Mouse (Mus musculus) T-helper 17 cell (primary cell): ENCODE results near the gene Il20ra.

ENCODE experiments used
- in situ Hi-C, 2 experiments: fragments of 300-600 bp; cut with MboI, MseI; formaldehyde crosslinking; loops; 1 replicate in 1 of 2; 2 replicates in 1 of 2; pipeline ENCODE4 v1.15.1; 2025; ENCODE audit warnings: high pct_unique_total_duplicates in 2 of 2

Gene Il20ra

DNA sequence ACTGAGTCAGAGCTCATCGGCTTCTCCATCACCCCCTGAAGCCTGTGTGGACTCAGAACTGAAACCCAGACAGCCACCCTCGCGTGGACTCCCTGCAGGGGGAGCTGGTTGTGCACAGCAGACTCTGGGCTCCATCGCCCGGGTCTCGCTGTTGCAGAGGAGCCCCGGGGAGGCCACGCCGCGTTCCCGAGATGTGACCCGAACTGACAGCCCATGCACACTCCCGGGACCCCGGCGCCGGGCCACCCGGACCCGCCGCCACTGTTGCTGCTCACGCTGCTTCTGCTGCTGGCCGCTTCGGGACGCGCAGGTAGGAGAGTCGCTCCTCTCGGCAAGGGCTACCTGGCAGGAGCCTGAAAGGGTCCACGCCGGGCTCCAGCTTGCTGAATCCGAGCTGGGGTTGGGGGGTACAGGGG, at the start of gene Il20ra:
Gene Il20ra (plus strand): TSS at position 150 of the 416 bp plus-strand sequence.
- in situ Hi-C loops, result loop anchor here (5.0 to 10.0 kb wide), 3 partner anchors 100 to 422 kb away; no protein-coding TSS in a partner anchor

DNA sequence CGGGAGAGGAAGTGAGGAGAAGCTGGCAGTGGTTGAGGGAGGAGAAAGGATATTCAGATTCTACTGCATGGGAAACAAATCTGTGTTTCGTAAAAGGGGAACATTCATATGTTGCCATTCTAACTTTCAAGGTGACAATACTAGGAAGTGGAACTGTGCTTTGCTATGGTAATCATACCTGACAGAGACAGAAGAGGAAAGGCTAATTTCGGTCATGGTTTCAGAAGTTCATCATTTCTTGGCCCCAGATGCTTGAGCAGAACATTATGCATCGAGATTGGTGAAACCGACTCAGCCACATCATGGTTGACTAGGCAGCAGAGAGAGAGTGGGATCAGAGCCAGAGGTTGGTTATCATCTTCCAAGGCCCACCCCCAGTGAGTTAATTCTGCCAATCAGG, 43.4 kb upstream of the Il20ra start:
- in situ Hi-C loops, result loop anchor here in 1 of 2 experiments (5.0 kb wide), 1 partner anchor 47 kb away; the partner anchor contains the start of gene Il22ra2

DNA sequence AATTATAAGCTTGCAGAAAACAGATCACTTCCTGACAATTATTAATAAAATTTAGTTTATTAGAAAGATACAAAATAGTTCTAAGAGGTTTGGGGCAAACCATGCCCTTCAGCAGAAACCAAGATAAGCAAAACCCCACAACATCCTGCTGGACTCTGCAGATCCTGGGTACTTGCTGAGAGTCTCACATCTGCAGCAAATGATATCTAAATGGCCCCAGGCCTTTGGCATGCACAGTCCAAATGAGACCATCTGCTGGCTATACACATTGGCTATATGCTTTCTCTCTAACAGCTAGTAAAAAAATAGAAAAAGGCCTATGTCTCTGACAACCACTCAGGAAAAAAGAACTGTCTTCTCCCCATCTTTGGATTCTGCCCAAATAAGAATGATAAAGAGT, 40.4 kb upstream of the Il20ra start:
- in situ Hi-C loops, result no loop called here

DNA sequence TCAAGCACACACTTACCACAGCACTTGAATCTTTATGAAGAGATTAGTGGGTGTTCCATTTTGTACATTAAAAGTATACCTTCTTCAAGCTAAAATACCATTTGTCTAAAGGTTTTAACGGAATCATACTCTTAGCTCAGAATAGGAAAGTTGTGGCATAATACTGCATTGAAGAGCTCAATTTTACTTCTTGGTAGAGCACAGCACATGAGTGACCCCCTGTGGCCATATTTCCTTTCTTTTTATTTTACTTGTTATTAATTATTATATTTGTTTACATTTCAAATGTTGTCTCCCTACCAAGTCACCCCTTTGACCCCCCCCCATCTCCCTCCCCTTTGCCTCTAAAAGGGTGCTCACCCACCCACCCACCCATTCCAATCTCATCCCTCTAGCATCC, 39.2 kb upstream of the Il20ra start:
- in situ Hi-C loops, result no loop called here

DNA sequence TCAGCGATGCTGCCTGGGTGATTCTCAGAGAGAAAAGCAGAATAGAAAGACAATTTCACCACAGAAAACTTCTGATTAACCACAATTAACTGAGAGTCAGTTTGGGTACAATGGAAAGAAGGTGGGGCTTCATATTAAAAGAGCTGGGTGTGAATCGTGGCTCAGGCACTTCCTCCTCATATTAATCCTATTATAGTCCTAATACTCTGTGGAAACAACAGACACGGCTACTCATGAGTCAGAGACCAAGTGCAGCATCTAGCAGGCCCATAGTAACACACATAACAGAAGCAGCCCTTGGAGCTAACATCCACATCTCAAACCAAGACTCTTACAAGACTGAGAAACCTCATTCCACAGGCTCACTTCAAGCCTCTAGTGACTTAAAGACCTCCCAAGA, 24.7 kb upstream of the Il20ra start:
- in situ Hi-C loops, result loop anchor here in 1 of 2 experiments (25.0 kb wide), 1 partner anchor 425 kb away; no protein-coding TSS in a partner anchor

DNA sequence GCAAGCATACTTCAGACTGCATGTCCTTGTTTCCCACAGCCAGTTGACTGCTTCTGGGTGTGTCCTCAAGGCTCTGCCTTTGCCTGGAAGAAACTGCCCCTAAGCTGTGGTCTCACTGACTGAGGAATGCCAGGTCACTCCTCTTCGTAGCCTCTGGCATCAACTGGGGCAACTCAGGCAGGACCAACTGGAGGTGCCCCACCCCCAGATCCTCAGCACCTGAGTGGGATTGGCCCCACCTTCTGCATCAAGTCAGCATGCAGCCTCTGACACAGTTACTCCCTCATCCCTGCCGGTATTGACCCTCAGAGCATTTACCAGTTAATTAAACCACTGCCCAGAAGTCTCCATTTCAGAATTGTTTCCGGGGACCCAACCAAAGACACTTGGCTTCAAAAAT, 21.1 kb upstream of the Il20ra start:
- in situ Hi-C loops, result loop anchor here (5.0 to 25.0 kb wide), 5 partner anchors 166 to 456 kb away; no protein-coding TSS in a partner anchor

DNA sequence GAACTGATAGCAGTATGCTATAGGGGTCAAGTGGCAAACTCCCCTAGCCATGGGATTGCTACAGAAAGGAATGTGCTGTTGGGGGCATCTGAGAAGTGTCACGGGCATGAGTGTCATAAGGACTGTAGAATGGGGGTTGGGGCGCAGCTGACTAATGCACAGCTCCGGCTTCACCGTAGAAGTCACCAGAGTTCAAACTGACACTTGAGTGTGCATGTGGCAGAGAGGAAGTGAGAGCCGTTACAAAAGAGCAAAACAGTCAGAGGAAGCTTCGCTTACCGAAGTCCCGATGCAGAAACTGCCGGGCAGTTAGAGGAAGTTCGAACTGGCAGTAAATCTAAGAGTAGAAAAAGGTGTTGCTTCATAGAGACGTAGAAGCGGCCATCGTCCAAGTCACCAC, 20.6 kb upstream of the Il20ra start:
- in situ Hi-C loops, result loop anchor here (5.0 to 25.0 kb wide), 5 partner anchors 167 to 457 kb away; no protein-coding TSS in a partner anchor

DNA sequence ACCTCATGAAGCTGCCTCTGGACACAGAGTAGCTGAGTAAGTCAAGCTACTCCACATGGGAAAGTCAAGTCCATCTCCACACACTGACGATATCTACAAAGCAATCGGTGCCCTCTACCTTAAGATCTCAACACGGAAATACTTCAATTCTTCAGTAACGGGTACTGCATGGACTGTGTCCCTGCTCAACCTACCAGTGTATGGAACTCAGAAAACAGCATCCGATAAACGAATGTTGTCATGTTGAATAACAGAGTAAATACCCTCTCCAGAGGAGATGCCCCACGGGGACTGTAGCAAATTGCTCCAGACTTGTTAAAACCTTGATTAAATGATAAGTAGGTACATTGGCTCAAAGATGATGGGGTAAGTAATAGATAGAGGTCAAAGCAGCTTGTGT, 20.0 kb upstream of the Il20ra start:
- in situ Hi-C loops, result loop anchor here (5.0 to 25.0 kb wide), 5 partner anchors 168 to 458 kb away; no protein-coding TSS in a partner anchor

DNA sequence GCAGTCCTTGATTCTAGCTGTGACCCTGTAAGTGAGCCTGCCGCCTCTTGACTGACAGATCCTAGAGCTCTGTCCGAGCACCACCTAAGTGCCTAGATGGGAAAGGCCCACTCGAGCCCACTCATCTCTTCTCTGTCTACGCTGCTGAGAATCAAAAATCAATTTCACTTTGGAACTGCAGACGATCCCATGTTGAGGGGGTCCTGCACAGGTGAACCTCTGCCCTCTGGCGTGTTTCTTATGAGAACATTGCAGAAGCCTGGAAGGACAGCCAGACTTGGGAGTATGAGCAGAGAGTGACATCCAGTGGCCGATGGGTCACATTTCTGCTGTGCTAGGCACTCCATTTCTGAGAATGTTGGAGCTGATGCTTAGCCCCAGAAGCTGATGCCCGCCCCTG, 19.4 kb upstream of the Il20ra start:
- in situ Hi-C loops, result loop anchor here (5.0 to 25.0 kb wide), 5 partner anchors 168 to 458 kb away; no protein-coding TSS in a partner anchor

DNA sequence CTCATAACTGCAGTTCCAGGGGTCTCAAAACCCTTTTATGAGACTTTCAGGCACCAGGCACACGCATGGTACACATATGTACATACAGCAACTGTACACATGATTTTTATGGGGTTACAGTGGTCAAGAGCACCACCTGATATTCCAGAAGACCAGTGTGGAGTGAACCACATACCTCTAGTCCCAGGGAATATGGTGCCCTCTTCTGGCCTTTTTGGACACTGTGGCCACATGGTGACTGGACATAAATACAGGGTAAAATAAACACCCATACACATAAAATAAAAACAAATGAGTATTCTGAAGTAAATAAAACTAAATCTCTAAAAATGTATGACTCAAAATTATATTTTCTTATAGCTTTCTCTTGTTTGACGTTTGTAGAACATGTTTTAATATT, 18.7 kb upstream of the Il20ra start:
- in situ Hi-C loops, result loop anchor here (5.0 to 25.0 kb wide), 5 partner anchors 169 to 459 kb away; no protein-coding TSS in a partner anchor

DNA sequence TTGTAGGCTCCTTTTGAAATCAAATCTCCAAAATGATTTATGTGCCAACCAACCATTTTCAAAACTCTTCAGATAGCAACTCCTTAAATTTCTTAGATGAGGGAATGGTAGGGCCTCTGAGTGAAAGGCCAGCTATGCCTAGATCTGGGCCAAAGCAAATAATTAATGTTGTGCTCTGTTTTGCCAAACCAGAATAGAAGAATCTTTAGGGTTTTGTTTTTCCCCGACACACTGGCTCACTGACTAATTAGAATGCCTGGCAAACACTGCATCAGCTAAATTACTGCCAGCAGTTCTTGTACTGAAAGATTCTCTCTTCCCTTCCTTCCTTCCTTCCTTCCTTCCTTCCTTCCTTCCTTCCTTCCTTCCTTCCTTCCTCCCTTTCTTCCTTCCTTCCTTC, 13.0 kb upstream of the Il20ra start:
- in situ Hi-C loops, result loop anchor here (10.0 to 25.0 kb wide), 4 partner anchors 175 to 465 kb away; no protein-coding TSS in a partner anchor

DNA sequence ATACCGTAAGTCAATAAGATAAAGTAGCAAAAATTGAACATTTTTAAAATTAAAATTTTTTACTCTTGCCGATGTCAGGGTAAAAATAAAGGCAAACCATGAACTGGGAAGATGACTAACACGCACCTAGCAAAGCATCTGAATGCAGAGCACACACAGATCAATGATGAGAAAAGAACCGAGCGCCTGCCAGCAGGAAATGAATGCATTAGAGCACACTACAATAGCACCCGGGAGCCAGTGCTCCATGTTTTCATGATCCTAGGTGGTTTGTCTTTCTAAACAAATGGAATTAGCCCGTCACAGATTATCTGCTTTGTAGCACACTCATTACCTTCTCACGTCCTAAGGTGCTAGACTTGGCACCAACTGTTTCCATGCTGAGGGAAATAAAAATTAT, 7.9 kb upstream of the Il20ra start:
- in situ Hi-C loops, result loop anchor here in 1 of 2 experiments (5.0 kb wide), 1 partner anchor 188 kb away; no protein-coding TSS in a partner anchor

DNA sequence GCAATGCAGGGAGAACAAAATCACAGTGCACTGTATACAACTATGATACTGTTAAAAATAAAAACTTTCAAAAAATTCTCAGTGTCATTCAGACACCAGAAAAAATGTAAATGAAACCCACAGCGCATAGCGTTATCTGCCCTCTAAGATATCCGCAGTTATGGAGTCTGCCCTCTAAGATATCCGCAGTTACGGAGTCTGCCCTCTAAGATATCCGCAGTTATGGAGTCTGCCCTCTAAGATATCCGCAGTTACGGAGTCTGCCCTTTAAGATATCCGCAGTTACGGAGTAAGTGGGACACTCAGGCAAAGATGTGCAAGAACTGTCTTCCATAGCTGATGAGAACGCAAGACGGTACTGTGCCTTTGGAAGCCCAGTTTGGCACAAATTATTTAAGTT, 4.6 kb upstream of the Il20ra start:
- in situ Hi-C loops, result loop anchor here (5.0 kb wide), 3 partner anchors 75 to 365 kb away; no protein-coding TSS in a partner anchor

DNA sequence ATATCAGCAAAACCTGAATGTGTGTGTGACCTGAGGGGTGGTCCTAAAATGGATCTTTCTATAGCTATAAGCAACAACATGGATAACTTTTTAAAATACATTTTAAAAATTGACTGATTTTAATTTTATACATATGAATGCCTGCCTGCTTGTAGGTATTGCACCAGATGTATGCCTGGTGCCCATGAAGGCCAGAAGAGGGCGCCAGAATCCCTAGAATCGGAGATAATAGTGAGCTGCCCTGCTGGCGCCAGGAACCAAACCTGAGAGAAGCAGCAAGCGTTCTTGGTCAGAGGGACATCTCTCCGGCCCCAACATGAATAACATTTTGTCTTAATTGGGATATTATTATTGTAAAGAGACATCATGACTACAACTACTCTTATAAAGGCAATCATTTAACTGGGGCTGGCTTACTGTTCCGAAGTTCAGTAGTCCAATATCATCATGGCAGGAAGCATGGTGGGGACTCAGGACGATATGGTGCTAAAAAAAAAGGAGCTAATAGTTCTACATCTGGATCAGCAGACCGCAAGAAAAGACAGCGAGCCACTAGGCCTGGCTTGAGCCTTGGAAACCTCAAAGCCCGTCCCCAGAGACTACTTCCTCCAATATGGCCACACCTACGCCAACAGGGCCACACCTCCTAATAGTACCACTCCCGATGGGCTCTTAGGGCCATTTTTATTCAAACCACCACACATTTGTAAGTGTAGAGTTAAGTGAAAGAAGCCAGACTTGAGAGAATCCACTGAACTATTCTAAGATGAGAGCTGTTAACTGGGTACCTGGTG, 3.9 kb upstream of the Il20ra start:
- in situ Hi-C loops, result loop anchor here (5.0 kb wide), 3 partner anchors 74 to 364 kb away; no protein-coding TSS in a partner anchor

DNA sequence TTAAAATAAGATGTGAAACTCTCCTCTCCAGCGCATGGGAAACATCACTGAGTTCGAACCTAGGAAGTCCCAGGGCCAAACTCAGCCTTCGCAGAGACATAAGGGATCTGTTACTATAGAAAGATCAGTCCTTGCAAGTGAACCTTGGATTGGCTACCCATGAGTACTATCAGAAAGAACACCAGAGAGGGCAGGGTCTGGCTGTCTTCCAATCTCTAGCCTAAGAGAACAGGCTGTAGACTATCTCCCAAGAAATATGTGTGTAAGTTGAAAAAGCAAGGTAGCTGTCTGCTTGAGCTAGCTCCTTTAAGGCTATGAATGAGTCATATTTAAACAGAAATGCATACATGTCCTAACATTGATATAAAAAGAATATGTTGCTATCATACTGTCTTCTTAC, 1.4 kb upstream of the Il20ra start:
- in situ Hi-C loops, result loop anchor here (5.0 to 10.0 kb wide), 3 partner anchors 101 to 424 kb away; no protein-coding TSS in a partner anchor

DNA sequence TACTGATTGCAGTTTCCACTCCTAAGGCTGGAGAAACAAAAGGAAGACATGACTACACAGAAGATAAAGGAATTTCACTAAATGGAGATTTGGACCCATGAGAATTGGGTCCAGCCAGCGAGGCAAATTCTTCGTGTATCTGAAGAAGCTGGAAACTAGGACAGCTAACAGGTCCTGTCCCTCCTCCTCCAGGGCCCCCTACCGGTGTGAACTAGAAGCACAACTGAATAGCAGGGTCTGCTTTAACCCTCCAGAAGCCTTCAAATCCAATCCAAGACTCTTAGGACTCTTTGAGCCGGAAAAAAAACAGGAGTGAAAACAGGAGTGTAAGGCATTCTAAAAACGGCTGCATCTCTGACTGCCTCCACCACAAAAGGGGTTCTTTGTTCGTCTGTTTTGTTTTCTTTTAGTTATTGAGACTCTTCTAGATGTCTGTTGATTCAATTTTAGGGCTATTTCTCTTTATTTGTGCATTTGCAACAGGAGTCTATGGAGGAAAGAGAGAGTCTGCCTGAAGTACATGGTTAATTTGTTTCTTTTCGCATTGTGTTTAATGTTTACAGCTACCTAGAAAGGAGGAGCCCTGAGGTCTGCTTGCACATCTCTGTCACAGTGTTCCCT, 709 bp upstream of the Il20ra start:
- in situ Hi-C loops, result loop anchor here (5.0 to 10.0 kb wide), 3 partner anchors 101 to 423 kb away; no protein-coding TSS in a partner anchor

DNA sequence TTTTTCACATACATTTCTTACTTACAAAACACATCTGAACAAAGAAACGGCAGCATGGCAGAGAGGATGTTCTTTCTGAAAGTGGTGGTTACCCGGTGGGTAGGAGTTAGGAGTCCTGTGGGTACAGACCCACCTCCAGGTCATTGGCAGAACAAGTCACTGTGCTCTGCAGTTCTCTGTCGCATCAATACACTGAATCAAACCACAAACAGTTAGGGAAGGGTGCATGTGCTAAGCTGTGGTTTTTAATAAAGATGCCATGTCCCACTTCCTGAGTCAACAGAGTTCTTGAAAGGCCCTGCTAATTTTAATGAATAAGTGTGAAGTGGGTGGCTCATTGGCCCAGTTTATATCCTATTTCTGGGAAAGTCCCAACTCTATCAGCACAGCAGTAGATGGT, 6.3 kb downstream of the Il20ra start:
- in situ Hi-C loops, result loop anchor here (5.0 to 10.0 kb wide), 3 partner anchors 64 to 416 kb away; no protein-coding TSS in a partner anchor

DNA sequence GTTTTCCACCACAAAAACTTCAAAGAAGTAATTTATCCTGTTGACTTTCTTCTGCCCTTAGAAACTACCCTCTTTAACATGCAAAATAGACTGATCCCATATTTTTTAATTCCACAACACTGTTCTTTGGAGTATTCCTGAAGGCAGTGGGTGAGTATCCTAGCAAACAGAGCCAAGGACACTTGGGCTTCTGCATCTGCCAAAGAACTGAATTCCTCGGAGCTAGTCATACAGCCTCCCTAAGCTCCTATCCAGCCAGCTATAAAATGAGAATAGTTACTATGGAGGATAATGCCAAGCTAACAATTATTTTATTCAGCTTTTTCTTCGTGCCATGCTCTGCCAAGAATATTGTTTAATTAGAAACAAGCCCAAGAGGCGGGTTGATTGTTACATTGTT, 9.9 kb downstream of the Il20ra start:
- in situ Hi-C loops, result no loop called here

DNA sequence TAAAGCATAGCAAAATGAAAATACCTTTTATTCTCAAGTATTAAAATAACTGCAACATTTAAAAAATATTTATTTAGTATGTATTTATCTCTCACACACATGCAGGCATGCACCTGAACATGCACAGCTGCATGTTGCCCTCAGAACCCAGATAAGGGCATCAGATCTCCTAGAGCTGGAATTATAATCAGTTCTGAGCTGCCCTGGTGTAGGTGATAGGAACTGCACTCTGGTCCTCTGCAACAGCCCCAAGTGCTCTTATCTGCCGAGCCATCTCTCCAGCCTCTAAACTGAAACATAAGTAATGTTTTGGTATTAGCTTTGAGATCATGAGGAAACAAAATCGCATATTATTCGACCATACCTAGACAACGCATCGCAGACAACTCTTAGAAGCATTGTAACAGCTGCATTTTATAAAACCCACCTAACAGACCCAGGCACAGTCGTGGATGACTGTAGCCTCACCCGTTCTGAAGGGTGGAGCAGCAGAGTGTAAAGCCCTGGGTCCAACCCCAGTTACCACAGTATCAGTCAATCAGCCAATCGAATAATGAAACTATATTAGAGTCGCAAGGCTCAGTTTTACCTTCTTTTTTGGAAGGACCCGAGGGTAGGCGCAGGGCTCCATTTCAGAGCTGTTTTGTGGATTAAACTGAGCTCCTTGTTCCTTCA, 11.9 kb downstream of the Il20ra start:
- in situ Hi-C loops, result no loop called here

DNA sequence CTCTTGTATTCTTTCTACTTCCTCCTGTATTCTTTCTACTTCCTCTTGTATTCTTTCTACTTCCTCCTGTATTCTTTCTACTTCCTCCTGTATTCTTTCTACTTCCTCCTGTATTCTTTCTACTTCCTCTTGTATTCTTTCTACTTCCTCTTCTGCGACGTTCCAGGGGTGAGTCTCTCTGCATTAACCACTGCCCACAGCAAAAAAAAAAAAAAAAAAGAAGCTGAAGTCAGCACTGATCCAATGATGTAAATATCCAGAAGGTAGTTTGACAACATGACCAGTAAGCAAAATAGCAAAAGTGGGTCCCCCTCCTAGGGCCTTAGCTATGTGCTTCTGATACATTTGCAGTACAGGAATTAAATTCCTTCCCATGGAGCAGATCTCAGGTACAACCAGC, 26.1 kb downstream of the Il20ra start:
- in situ Hi-C loops, result loop anchor here in 1 of 2 experiments (25.0 kb wide), 1 partner anchor 1124 kb away; no protein-coding TSS in a partner anchor

DNA sequence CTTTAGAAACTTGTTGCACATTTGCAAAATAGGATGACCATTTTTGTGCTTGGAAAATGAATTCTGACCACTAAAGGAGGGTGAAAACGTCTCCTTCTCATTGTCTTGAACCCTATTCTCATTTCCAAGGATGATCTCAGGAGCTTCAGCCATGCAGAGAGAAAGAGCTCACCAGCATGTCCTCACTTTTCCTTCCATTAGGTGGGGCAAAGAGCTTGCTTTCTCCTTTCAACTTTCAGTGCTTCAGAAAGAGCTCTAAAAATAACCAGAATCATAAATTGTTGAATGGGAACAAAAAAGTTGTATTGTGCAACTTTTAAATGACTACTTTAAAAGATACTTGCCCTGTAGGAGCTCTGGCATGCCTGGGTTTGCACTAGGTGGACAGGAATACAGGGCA, 33.3 kb downstream of the Il20ra start:
- in situ Hi-C loops, result loop anchor here in 1 of 2 experiments (25.0 kb wide), 1 partner anchor 1117 kb away; no protein-coding TSS in a partner anchor
